Mouse (Mus musculus) megakaryocyte, embryonic 14.5 days (primary cell): Measurements from ENCODE around the gene Bax.

Experiments used
- FLI1 ChIP-seq: IDR thresholded peaks from 2 replicates; pipeline ENCODE4 v1.6.1; 2012; ENCODE audit warnings: low read length, inconsistent platforms, mixed read lengths
- GATA1 ChIP-seq: IDR thresholded peaks from 3 replicates; pipeline ENCODE4 v1.6.1; 2012; ENCODE audit warnings: mixed read lengths, low read length, inconsistent platforms, borderline replicate concordance

- TF ChIP-seq GATA1 (no peak), FLI1 (no peak)
Measured at GRCm38 (mm10) chr7:45413864-45414739, 52.6 kb downstream of the Bax start.
